Mouse (Mus musculus) small intestine, adult 2 months (tissue): Measurements from ENCODE around the gene Igfbp7. TPM values are rescaled to one million over a fixed set of nuclear protein-coding genes. Genes with fewer than 3 reads are reported as not detected.
A peak's percentile ranks its signal among the peaks of the same experiment; 100 is the strongest.

ENCODE experiments used
- H3K27ac ChIP-seq: fragments of 200-500 bp; 2 replicates; pipeline ENCODE4 v1.5.1; 2012; ENCODE audit warnings: low read depth, low read length, control low read depth, inconsistent platforms; ENCODE audit not compliant: insufficient read depth
- H3K27me3 ChIP-seq: fragments of 200-500 bp; 2 replicates; pipeline ENCODE4 v1.6.1; 2012; ENCODE audit warnings: mild to moderate bottlenecking, moderate library complexity, low read length, inconsistent platforms; ENCODE audit not compliant: control insufficient read depth, insufficient read depth
- H3K36me3 ChIP-seq: fragments of 200-500 bp; 2 replicates; pipeline ENCODE4 v1.6.1; 2012; ENCODE audit warnings: mild to moderate bottlenecking, low read length, control low read depth, inconsistent platforms; ENCODE audit not compliant: control insufficient read depth, insufficient read depth
- H3K4me1 ChIP-seq: fragments of 200-500 bp; 2 replicates; pipeline ENCODE4 v1.6.1; 2012; ENCODE audit warnings: low read length, inconsistent platforms, mixed read lengths; ENCODE audit not compliant: control insufficient read depth, insufficient read depth, insufficient read length
- H3K4me3 ChIP-seq: fragments of 200-500 bp; 2 replicates; pipeline ENCODE4 v1.5.1; 2012; ENCODE audit warnings: low read depth, mild to moderate bottlenecking, control low read depth, inconsistent platforms, low read length, moderate library complexity
- CTCF ChIP-seq: fragments of 200-500 bp; IDR thresholded peaks from 2 replicates; pipeline ENCODE4 v1.5.1; 2012; ENCODE audit warnings: low read depth, mild to moderate bottlenecking, control low read depth, inconsistent platforms, low read length, moderate library complexity, mixed read lengths; ENCODE audit not compliant: insufficient replicate concordance, insufficient read length; ENCODE audit errors: extremely low read depth
- POLR2A ChIP-seq: fragments of 200-500 bp; IDR thresholded peaks from 2 replicates; pipeline ENCODE4 v1.6.1; 2012; ENCODE audit warnings: low read depth, mild to moderate bottlenecking, control low read depth, inconsistent platforms, low read length, moderate library complexity
- WGBS: fragments of 180-500 bp; shearing (Covaris S2); methylation state at CpG from one replicate; pipeline ENCODE4 v1.1.7; 2018; 5-methylcytosine and 5-hydroxymethylcytosine counted together
- polyA plus RNA-seq: library from polyadenylated mRNA; depleted of rRNA; stranded (reverse); fragments of >200 nt; gene quantifications from 2 replicates; pipeline ENCODE4 v1.2.3, GENCODE M21; 2012; rRNA removed

Gene Igfbp7
- polyA plus RNA-seq, 1 experiment = 1,449 TPM

- H3K4me3 ChIP-seq = peak within 1 kb of the TSS; percentile 70
- under 1% methylated on average over 85 of the region's 85 CpGs for WGBS
- TF ChIP-seq CTCF (no peak), POLR2A (peak; percentile 51; the same call in 1 of the 2 replicates)
- peak within 1 kb of the TSS; percentile 71 for H3K27ac ChIP-seq
- H3K27me3 ChIP-seq = no peaks in the 10 kb centered on the region
- H3K4me1 ChIP-seq = peaks cover 10% of the 10 kb centered on the region
- H3K36me3 ChIP-seq = peaks cover 14% of the 10 kb centered on the region
Observed at GRCm38 (mm10) chr5:77309924-77310772, 97.7 kb downstream of the Igfbp7 start, which contains the start of the genes Noa1 and Polr2b. Noa1 (minus strand) TSS chr5:77310084. Polr2b (plus strand) TSS chr5:77310147.

- under 1% methylated on average over 76 of the region's 76 CpGs for WGBS
- peaks cover 15% of the 10 kb centered on the region for H3K36me3 ChIP-seq
- H3K4me1 ChIP-seq = peaks cover 10% of the 10 kb centered on the region
- H3K27me3 ChIP-seq = no peaks in the 10 kb centered on the region
- peak overlapping the region; percentile 70 for H3K4me3 ChIP-seq
- no peak overlapping the region for H3K27ac ChIP-seq
- TF ChIP-seq POLR2A = no peak
- no peak for TF ChIP-seq CTCF
Observed at GRCm38 (mm10) chr5:77309051-77309906, 98.6 kb downstream of the Igfbp7 start.

DNA sequence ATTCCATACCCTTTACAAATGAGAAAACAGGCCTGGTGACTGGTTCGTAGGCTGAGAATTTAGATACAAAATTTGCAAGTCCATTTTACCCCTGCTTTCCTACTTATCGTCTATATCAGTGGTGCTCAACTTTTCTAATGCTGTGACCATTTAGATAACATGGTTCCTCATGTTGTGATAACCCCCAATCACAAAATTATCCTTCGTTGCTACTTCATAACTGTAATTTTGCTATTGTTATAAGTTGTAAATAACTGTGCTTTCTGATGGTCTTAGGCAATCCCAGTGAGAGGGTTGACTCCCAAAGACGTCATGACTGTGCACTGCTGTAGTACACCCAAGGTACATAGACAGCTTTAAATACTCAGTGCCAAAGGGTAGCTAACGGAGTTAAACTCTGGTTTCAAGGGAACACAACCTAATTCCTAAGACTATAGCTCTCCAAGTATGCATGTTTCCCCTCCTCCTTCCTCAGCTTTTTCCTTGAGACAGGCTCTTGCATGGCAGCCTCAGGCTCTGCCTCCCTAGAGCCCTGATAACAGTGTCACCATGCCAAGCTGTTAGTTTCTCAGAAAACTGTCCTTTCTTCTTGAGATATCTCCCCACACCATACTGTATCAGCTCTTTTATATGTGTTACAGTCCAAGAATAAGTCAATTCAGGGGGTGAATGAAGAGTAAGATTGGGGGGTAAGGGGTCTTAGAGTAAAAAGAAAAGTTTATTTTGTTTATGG, 99.9 kb downstream of the Igfbp7 start:
- no peak overlapping the region for H3K4me3 ChIP-seq

GRCm38 (mm10) chr5:77301296-77301903, 106.4 kb downstream of the Igfbp7 start:
- no peaks in the 10 kb centered on the region for H3K27me3 ChIP-seq
- TF ChIP-seq CTCF = no peak
- H3K36me3 ChIP-seq = peaks cover 33% of the 10 kb centered on the region
- H3K27ac ChIP-seq = no peak overlapping the region
- no peak overlapping the region for H3K4me3 ChIP-seq
- WGBS = 85% methylated on average over 6 of the region's 6 CpGs
- H3K4me1 ChIP-seq = no peaks in the 10 kb centered on the region

More for the DNA sequence above, 99.9 kb downstream of the Igfbp7 start:
- Histone ChIP-seq H3K27ac (no peak overlapping the region), H3K36me3 (peaks cover 14% of the 10 kb centered on the region), H3K4me1 (peaks cover 10% of the 10 kb centered on the region), H3K27me3 (no peaks in the 10 kb centered on the region)
- 73% methylated on average over 5 of the region's 5 CpGs for WGBS
- no peak for TF ChIP-seq POLR2A
- TF ChIP-seq CTCF = no peak

- H3K36me3 ChIP-seq = peaks cover 34% of the 10 kb centered on the region
Observed at GRCm38 (mm10) chr5:77299486-77299885, 108.4 kb downstream of the Igfbp7 start.

More at GRCm38 (mm10) chr5:77299486-77299885, 108.4 kb downstream of the Igfbp7 start:
- no peak for TF ChIP-seq CTCF
- no peak for TF ChIP-seq POLR2A
- H3K4me1 ChIP-seq = no peaks in the 10 kb centered on the region
- no peak overlapping the region for H3K27ac ChIP-seq
- no peak overlapping the region for H3K4me3 ChIP-seq
- WGBS = 83% methylated on average over 2 of the region's 2 CpGs
- no peaks in the 10 kb centered on the region for H3K27me3 ChIP-seq

Other genes starting within 250 kb of the Igfbp7 start
- gene Spink2, start 196.6 kb downstream of the Igfbp7 start, polyA plus RNA-seq = 0.25 TPM in 1 of 2 replicates, not detected in the other
- gene Rest, start 142.6 kb downstream of the Igfbp7 start, polyA plus RNA-seq = 1.3 and 2.5 TPM in 2 replicates
- 9.6 and 10.9 TPM in 2 replicates for gene Noa1, start 98.0 kb downstream of the Igfbp7 start, polyA plus RNA-seq
- gene Polr2b, start 97.9 kb downstream of the Igfbp7 start, polyA plus RNA-seq = 1.5 and 7.6 TPM in 2 replicates